Mouse (Mus musculus) hindbrain, embryonic 14.5 days (tissue): ENCODE data around the gene Baz1a. TPM values are rescaled to one million over a fixed set of nuclear protein-coding genes. Genes with fewer than 3 reads are reported as not detected.
"Not testable (repeated sequence)": the region's sequence is repeated elsewhere in the genome, so short reads cannot be mapped to it uniquely, and the experiment has no call there.

Experiments
- ATAC-seq: fragments of 200-750 bp; cut with Nextera tagmentation; 2 replicates; pipeline ENCODE4 v1.8.0; 2017; ENCODE audit warnings: moderate number of reproducible peaks, mild to moderate bottlenecking, moderate TSS enrichment, moderate library complexity; ENCODE audit not compliant: low FRiP score
- DNase-seq: peaks from one replicate; pipeline ENCODE4 v3.0.0-alpha.2; 2015; ENCODE audit warnings: low spot score
- H3K27ac ChIP-seq: fragments of 300-500 bp; sonication (generic); 2 replicates; pipeline ENCODE4 v1.5.1; 2014; ENCODE audit warnings: mild to moderate bottlenecking, moderate library complexity
- H3K27me3 ChIP-seq: fragments of 300-500 bp; sonication (generic); 2 replicates; pipeline ENCODE4 v1.6.1; 2014; ENCODE audit warnings: mild to moderate bottlenecking, low read length, mixed read lengths; ENCODE audit not compliant: control insufficient read depth, insufficient read depth
- H3K36me3 ChIP-seq: fragments of 300-500 bp; sonication (generic); replicated peaks from 2 replicates; pipeline ENCODE4 v1.6.1; 2014; ENCODE audit not compliant: control insufficient read depth, insufficient read depth
- H3K4me1 ChIP-seq: fragments of 300-500 bp; sonication (generic); replicated peaks from 2 replicates; pipeline ENCODE4 v1.6.1; 2014; ENCODE audit warnings: antibody characterized with exemption, low read length, mixed read lengths; ENCODE audit not compliant: control insufficient read depth, insufficient read depth
- H3K4me2 ChIP-seq: fragments of 300-500 bp; sonication (generic); replicated peaks from 2 replicates; pipeline ENCODE4 v1.6.1; 2014; ENCODE audit warnings: mild to moderate bottlenecking, moderate library complexity
- H3K4me3 ChIP-seq: fragments of 300-500 bp; sonication (generic); replicated peaks from 2 replicates; pipeline ENCODE4 v1.5.1; 2014; ENCODE audit warnings: mild to moderate bottlenecking, low read length
- H3K9ac ChIP-seq: fragments of 300-500 bp; sonication (generic); 2 replicates; pipeline ENCODE4 v1.6.1; 2014
- H3K9me3 ChIP-seq: fragments of 300-500 bp; sonication (generic); 2 replicates; pipeline ENCODE4 v1.6.1; 2016; ENCODE audit warnings: low read length; ENCODE audit not compliant: control insufficient read depth
- WGBS: fragments of 180-500 bp; shearing (Covaris S2); extraction: QIAGEN DNeasy Blood & Tissue Kit; methylation state at CpG from one replicate; pipeline ENCODE4 v1.1.7; 2014; 5-methylcytosine and 5-hydroxymethylcytosine counted together
- polyA plus RNA-seq: library from polyadenylated mRNA; unstranded; fragments of >200 nt; fragmentation: Nextera tagmentation; extraction: Ambion mirVana; gene quantifications from 2 replicates; pipeline ENCODE4 v1.2.1, GENCODE M21; 2014

Baz1a gene
- polyA plus RNA-seq, 1 experiment from 2014 or later = 4.5 TPM

- H3K9me3 ChIP-seq = no peaks in the 10 kb centered on the region
- ATAC-seq (no peak), DNase-seq (no peak)
- H3K27ac ChIP-seq = no peak overlapping the region
- 91% methylated on average over 5 of the region's 5 CpGs for WGBS
- H3K4me2 ChIP-seq = no peak overlapping the region
- H3K27me3 ChIP-seq = no peaks in the 10 kb centered on the region
- H3K4me1 ChIP-seq = no peaks in the 10 kb centered on the region
- no peaks in the 10 kb centered on the region for H3K36me3 ChIP-seq
- no peak overlapping the region for H3K4me3 ChIP-seq
- H3K9ac ChIP-seq = no peak overlapping the region
These were observed 1.3 kb upstream of the Baz1a start for GRCm38 (mm10) chr12:55015428-55015827.

DNA sequence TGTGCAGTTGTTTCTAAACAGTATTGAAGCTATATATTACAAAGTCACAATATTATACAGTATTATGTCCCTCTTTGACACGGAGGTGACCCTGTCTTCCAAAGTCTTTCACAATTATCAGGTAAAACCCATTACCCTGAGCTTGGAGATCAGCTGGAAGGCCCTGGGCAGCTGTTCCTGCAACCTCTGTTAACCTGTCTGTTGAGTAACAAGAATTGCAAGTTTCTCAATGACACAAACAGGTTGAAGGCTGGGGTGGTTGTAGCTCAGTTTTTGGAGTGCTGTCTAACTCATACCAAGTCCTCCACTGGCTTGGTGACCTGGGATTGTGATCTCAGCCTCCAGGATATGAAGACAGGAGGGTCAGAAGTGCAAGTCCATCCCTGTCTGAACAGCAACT, 1.1 kb downstream of the Baz1a start:
- Histone ChIP-seq H3K9me3 (no peaks in the 10 kb centered on the region), H3K4me1 (no peaks in the 10 kb centered on the region), H3K9ac (no peak overlapping the region), H3K4me3 (no peak overlapping the region), H3K36me3 (no peaks in the 10 kb centered on the region), H3K27me3 (no peaks in the 10 kb centered on the region), H3K4me2 (no peak overlapping the region), H3K27ac (no peak overlapping the region)
- DNase-seq = no peak
- 74% methylated on average over 1 of the region's 1 CpGs for WGBS
- ATAC-seq = no peak

GRCm38 (mm10) chr12:55007361-55008008, 6.7 kb downstream of the Baz1a start:
- DNase-seq = no peak
- no peaks in the 10 kb centered on the region for H3K27me3 ChIP-seq
- ATAC-seq = no peak
- no peaks in the 10 kb centered on the region for H3K4me1 ChIP-seq
- H3K27ac ChIP-seq = no peak overlapping the region
- H3K36me3 ChIP-seq = no peaks in the 10 kb centered on the region
- 90% methylated on average over 14 of the region's 14 CpGs for WGBS
- H3K9ac ChIP-seq = no peak overlapping the region
- H3K4me3 ChIP-seq = no peak overlapping the region
- 0 out of 2 replicates have a peak, but pooled peaks cover 3% of the 10 kb centered on the region for H3K9me3 ChIP-seq
- H3K4me2 ChIP-seq = no peak overlapping the region

DNA sequence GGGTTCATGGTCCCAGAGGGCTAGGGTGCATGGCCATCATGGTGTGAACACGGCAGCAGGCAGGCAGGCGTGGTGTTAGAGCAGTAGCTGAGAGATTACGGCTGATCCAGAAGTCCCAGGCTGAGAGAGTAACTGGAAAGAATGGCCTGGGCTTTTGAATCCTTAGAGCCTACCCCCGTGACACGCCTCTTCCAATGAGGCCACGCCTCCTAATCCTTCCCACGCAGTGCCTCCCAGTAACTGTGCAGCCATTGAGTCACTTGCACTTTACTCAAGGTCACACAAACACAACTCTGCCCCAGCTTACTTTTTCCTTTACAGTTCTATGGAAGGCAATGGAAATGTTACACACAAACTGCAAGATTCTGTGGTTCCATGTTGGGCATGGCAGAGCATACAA, 8.1 kb downstream of the Baz1a start:
- no peaks in the 10 kb centered on the region for H3K36me3 ChIP-seq
- H3K4me3 ChIP-seq = no peak overlapping the region
- 95% methylated on average over 7 of the region's 7 CpGs for WGBS
- no peak overlapping the region for H3K9ac ChIP-seq
- no peak for DNase-seq
- no peaks in the 10 kb centered on the region for H3K4me1 ChIP-seq
- no peak for ATAC-seq
- no peak overlapping the region for H3K27ac ChIP-seq
- H3K4me2 ChIP-seq = no peak overlapping the region
- H3K27me3 ChIP-seq = no peaks in the 10 kb centered on the region
- H3K9me3 ChIP-seq = 0 out of 2 replicates have a peak, but pooled peaks cover 3% of the 10 kb centered on the region

GRCm38 (mm10) chr12:55004396-55004795, 9.8 kb downstream of the Baz1a start:
- Histone ChIP-seq H3K36me3 (no peaks in the 10 kb centered on the region), H3K9ac (no peak overlapping the region), H3K4me2 (no peak overlapping the region), H3K27me3 (no peaks in the 10 kb centered on the region), H3K4me3 (no peak overlapping the region), H3K4me1 (no peaks in the 10 kb centered on the region), H3K9me3 (0 out of 2 replicates have a peak, but pooled peaks cover 3% of the 10 kb centered on the region), H3K27ac (no peak overlapping the region)
- ATAC-seq (no peak), DNase-seq (no peak)
- 92% methylated on average over 3 of the region's 3 CpGs for WGBS

DNA sequence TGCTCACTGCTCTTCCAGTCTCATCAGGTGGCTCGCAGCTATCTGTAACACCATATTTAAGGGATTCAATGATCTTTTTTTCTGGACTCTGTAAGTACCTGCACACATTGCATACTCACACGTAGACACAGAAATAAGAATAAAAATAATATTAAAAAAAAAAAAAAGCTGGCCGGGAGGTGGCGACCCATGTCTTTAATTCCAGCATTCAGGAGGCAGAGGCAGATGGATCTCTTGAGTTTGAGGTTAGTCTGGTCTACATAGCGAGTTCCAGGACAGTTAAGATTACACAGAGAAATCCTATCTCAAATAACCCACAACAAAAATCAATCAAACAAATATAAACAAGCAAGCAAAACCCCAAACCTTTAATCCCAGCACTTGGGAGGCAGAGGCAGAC, 10.3 kb downstream of the Baz1a start:
- Histone ChIP-seq H3K4me2 (no peak overlapping the region), H3K36me3 (no peaks in the 10 kb centered on the region), H3K9ac (no peak overlapping the region), H3K4me3 (no peak overlapping the region), H3K4me1 (no peaks in the 10 kb centered on the region), H3K27me3 (no peaks in the 10 kb centered on the region), H3K27ac (no peak overlapping the region), H3K9me3 (0 out of 2 replicates have a peak, but pooled peaks cover 3% of the 10 kb centered on the region)
- no peak for ATAC-seq
- no peak for DNase-seq
- WGBS = 92% methylated on average over 5 of the region's 5 CpGs

- not testable (repeated sequence) for ATAC-seq, H3K27ac ChIP-seq, H3K4me3 ChIP-seq, H3K27me3 ChIP-seq, H3K4me1 ChIP-seq, H3K9me3 ChIP-seq, H3K9ac ChIP-seq, DNase-seq, H3K36me3 ChIP-seq, H3K4me2 ChIP-seq
- 92% methylated on average over 7 of the region's 7 CpGs for WGBS
These were observed 11.6 kb downstream of the Baz1a start for GRCm38 (mm10) chr12:55002532-55002931.

DNA sequence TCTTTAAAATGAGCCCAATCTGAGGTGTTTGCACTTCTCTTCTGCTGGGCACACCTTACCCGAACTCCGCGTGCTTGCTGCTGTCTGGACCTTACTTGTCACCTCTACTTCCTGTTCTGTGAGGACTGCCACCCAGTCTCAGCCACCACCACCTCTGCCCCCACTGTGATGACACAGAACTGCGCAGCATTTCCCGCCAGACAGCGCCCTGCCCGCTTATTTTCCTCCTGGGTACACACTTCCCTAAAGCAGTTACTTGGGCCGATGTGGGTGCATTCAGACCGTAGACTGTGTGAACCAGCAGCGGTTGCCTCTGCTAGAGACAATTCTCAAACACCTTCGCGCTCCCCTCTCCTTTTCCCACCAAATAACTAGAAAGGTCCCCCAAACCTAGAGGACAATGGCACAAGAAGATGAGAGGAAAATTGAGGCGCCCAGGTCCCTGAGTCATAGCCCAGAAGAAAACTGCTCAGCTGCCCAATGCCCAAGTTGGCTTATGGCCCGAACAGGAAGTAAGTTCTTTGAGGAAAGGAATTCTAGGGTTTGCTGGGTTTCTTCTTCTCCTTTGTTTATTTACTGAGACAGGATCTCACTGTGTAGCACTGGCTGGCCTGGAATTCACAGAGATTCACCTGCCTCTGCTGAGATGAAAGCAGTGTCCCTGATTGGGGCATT, 15.0 kb downstream of the Baz1a start:
- Histone ChIP-seq H3K9ac (no peak overlapping the region), H3K9me3 (no peaks in the 10 kb centered on the region)
- 84% methylated on average over 14 of the region's 14 CpGs for WGBS

GRCm38 (mm10) chr12:54998411-54998810, 15.7 kb downstream of the Baz1a start:
- Histone ChIP-seq H3K4me2 (no peak overlapping the region), H3K4me3 (no peak overlapping the region), H3K27me3 (no peaks in the 10 kb centered on the region), H3K4me1 (no peaks in the 10 kb centered on the region), H3K36me3 (no peaks in the 10 kb centered on the region), H3K27ac (no peak overlapping the region), H3K9me3 (no peaks in the 10 kb centered on the region), H3K9ac (no peak overlapping the region)
- no peak for DNase-seq
- 81% methylated on average over 5 of the region's 5 CpGs for WGBS
- no peak for ATAC-seq

More for the DNA sequence above, 15.0 kb downstream of the Baz1a start:
- no peak for DNase-seq
- Histone ChIP-seq H3K36me3 (no peaks in the 10 kb centered on the region), H3K4me2 (no peak overlapping the region), H3K4me3 (no peak overlapping the region), H3K27ac (no peak overlapping the region), H3K4me1 (no peaks in the 10 kb centered on the region), H3K27me3 (no peaks in the 10 kb centered on the region)
- ATAC-seq = no peak
